Mouse (Mus musculus): ENCODE results near the gene Dlx3. TPM values are rescaled to one million over a fixed set of nuclear protein-coding genes. Genes with fewer than 3 reads are reported as not detected.

Gene Dlx3
- total and polyA plus RNA-seq, 2 experiments from 2014 or later, result 0.23 to 0.37 TPM

DNA sequence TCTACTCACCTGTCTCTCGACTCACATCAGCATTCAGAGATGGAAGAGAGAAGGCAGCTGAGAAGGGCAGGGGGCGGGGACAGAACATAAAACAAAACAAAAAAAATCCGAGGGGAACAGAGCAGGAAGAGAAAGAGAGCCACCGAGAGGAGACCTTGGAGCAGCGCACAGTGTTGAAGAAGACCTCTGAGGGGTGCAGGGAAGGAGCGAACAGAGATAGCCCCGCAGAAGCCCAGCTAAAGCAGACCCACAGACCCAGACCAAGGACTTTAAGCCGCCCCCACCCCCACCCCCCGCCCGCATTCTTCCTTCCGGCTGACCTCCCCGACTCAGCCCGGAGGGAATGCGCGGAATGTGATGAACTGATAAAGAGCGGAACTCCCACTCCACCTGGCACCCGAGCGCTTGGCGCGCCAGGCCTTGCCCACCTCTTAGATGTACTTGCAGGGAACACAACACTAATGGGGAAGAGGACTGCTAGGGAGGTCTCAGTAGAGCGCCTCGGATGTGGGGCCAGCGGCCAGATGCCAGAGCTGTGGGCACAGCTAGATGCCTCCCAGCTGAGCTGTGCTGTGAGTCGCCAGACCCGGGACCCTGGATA, 14.5 kb upstream of the Dlx3 start:
- Histone ChIP-seq H3K27me3 (ENCODE audit: insufficient read depth, low read length) (no peaks in the 10 kb centered on the region), H3K4me2 (ENCODE audit: low read depth, low read length) (peak overlapping the region; percentile 24), H3K4me1 (ENCODE audit: insufficient read depth, low read length) (0 out of 2 replicates have a peak, but pooled peaks cover 4% of the 10 kb centered on the region), H3K36me3 (ENCODE audit: insufficient read depth, low read length) (no peaks in the 10 kb centered on the region), H3K9ac (replicated peaks; ENCODE audit: low read length) (no peak overlapping the region), H3K27ac (no peak overlapping the region), H3K9me3 (ENCODE audit: low read length) (no peaks in the 10 kb centered on the region), H3K4me3 (ENCODE audit: low read length) (no peak overlapping the region)
- 5% methylated on average over 25 of the region's 25 CpGs for WGBS
- DNase-seq (ENCODE audit: low spot score) (peak; percentile 13), ATAC-seq (no peak; the same call in 1 of the 2 replicates)
- TF ChIP-seq CTCF (IDR thresholded peaks at IDR 0.05; ENCODE audit: low read depth), result no peak

DNA sequence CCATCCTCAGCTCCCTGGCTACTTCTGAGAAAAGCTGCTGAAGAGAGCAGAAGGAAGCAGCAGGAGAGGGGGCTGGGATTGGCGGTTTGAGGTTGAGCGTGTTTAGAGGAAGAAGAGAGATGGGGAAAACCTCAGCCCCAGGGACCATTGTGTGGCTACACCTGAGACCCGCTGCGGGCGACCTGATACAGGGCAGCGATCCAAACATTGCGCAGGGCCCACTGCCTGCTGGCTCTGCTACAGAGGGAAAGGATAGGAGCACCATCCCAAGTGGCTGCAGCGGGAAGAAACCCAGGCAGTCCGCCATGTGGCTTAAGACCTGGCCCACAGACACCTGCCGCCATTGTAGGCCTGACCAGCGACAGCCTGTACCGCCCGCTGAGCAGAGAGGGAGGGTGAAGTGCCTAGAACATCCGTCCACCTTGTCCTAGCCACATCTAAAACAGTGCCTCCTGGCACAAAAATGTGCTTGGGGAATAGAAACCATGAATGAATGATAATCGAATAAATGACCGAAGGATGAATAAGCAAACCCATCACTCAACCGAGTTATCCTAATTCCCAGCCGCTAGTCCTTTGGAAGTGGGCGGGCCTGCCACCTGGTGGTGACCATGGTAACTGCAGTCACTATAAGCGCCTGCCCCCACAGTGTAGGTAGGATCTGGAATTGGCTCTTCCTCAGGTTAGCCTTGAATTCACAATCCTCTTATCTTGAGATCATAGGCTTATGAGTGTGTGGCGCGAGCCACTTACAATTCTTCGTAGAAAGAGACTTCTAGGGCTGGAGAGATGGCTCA, 13.3 kb upstream of the Dlx3 start:
- H3K27ac ChIP-seq, result peak overlapping the region; percentile 66; the same call in 1 of the 2 replicates
- ATAC-seq (peak; percentile 75), DNase-seq (ENCODE audit: low spot score) (peak; percentile 88)
- no peaks in the 10 kb centered on the region for H3K36me3 ChIP-seq (ENCODE audit: insufficient read depth, low read length)
- peak; percentile 96 for TF ChIP-seq CTCF (IDR thresholded peaks at IDR 0.05; ENCODE audit: low read depth)
- 25% methylated on average over 23 of the region's 23 CpGs for WGBS
- H3K4me3 ChIP-seq (ENCODE audit: low read length), result no peak overlapping the region
- no peaks in the 10 kb centered on the region for H3K9me3 ChIP-seq (ENCODE audit: low read length)
- H3K4me2 ChIP-seq (ENCODE audit: low read depth, low read length), result peak overlapping the region; percentile 28
- no peaks in the 10 kb centered on the region for H3K27me3 ChIP-seq (ENCODE audit: insufficient read depth, low read length)
- H3K4me1 ChIP-seq (ENCODE audit: insufficient read depth, low read length), result 0 out of 2 replicates have a peak, but pooled peaks cover 4% of the 10 kb centered on the region
- H3K9ac ChIP-seq (replicated peaks; ENCODE audit: low read length), result no peak overlapping the region

- no peak overlapping the region for H3K9ac ChIP-seq (replicated peaks; ENCODE audit: low read length)
- 0 out of 2 replicates have a peak, but pooled peaks cover 4% of the 10 kb centered on the region for H3K4me1 ChIP-seq (ENCODE audit: insufficient read depth, low read length)
- H3K9me3 ChIP-seq (ENCODE audit: low read length), result no peaks in the 10 kb centered on the region
- TF ChIP-seq CTCF (IDR thresholded peaks at IDR 0.05; ENCODE audit: low read depth), result no peak
- H3K27ac ChIP-seq, result no peak overlapping the region
- no peak for DNase-seq (ENCODE audit: low spot score)
- no peak overlapping the region for H3K4me3 ChIP-seq (ENCODE audit: low read length)
- WGBS, result 85% methylated on average over 2 of the region's 2 CpGs
- H3K4me2 ChIP-seq (ENCODE audit: low read depth, low read length), result no peak overlapping the region
- H3K36me3 ChIP-seq (ENCODE audit: insufficient read depth, low read length), result no peaks in the 10 kb centered on the region
- ATAC-seq, result no peak
- no peaks in the 10 kb centered on the region for H3K27me3 ChIP-seq (ENCODE audit: insufficient read depth, low read length)
These were observed 10.9 kb upstream of the Dlx3 start for GRCm38 (mm10) chr11:95109000-95109399.

DNA sequence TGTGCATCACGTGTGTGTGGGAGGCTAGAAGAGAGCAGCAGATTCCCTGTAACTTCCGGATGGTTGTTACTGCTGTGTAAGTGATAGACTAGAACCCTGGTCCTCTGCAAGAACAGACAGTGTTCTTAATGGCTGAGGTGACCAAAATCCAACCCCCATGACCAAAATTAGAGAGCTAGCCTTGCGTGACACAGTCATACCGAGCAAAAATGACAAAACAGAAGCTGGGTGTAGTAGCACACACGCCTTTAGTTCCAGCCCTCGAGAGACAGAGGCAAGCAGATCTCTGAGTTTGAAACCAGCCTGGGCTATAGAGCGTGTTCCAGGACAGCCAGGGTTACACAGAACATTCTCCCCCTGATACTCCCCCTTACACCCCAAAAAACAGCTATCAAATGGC, 9.8 kb upstream of the Dlx3 start:
- Histone ChIP-seq H3K27me3 (ENCODE audit: insufficient read depth, low read length) (no peaks in the 10 kb centered on the region), H3K9me3 (ENCODE audit: low read length) (no peaks in the 10 kb centered on the region), H3K36me3 (ENCODE audit: insufficient read depth, low read length) (no peaks in the 10 kb centered on the region), H3K4me2 (ENCODE audit: low read depth, low read length) (no peak overlapping the region), H3K4me1 (ENCODE audit: insufficient read depth, low read length) (0 out of 2 replicates have a peak, but pooled peaks cover 4% of the 10 kb centered on the region), H3K4me3 (ENCODE audit: low read length) (no peak overlapping the region), H3K9ac (replicated peaks; ENCODE audit: low read length) (no peak overlapping the region), H3K27ac (no peak overlapping the region)
- no peak for TF ChIP-seq CTCF (IDR thresholded peaks at IDR 0.05; ENCODE audit: low read depth)
- DNase-seq (ENCODE audit: low spot score) (no peak), ATAC-seq (no peak)
- 89% methylated on average over 7 of the region's 7 CpGs for WGBS

DNA sequence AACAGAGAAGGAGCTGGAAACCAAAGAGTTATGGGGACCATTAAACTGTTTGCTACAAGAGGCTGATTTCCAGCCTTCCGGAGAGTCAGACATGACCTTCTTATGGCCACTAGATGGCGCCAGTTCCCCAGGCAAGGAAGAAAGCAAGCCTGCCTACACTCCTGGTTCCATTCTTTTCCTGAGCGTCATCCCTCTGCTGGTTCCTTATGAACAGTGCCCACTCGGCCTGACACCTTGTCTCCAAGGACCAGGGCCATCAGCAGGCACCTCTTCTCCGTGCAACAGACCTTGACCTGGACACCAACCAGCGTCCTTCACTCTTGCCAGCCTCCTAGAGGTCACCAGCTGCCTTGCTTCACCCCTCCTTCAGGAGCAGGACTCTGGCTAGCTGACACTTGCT, 2.9 kb upstream of the Dlx3 start:
- H3K27ac ChIP-seq, result no peak overlapping the region
- H3K4me1 ChIP-seq (ENCODE audit: insufficient read depth, low read length), result peaks cover 9% of the 10 kb centered on the region
- DNase-seq (ENCODE audit: low spot score) (peak; percentile 93), ATAC-seq (peak; percentile 84)
- WGBS, result 2% methylated on average over 6 of the region's 6 CpGs
- H3K9ac ChIP-seq (replicated peaks; ENCODE audit: low read length), result no peak overlapping the region
- TF ChIP-seq CTCF (IDR thresholded peaks at IDR 0.05; ENCODE audit: low read depth), result peak; percentile 100
- H3K9me3 ChIP-seq (ENCODE audit: low read length), result no peaks in the 10 kb centered on the region
- no peak overlapping the region for H3K4me2 ChIP-seq (ENCODE audit: low read depth, low read length)
- H3K36me3 ChIP-seq (ENCODE audit: insufficient read depth, low read length), result no peaks in the 10 kb centered on the region
- H3K27me3 ChIP-seq (ENCODE audit: insufficient read depth, low read length), result peaks cover 22% of the 10 kb centered on the region
- H3K4me3 ChIP-seq (ENCODE audit: low read length), result no peak overlapping the region

GRCm38 (mm10) chr11:95118505-95118904, 1.4 kb upstream of the Dlx3 start:
- Histone ChIP-seq H3K9me3 (ENCODE audit: low read length) (no peaks in the 10 kb centered on the region), H3K36me3 (ENCODE audit: insufficient read depth, low read length) (no peaks in the 10 kb centered on the region), H3K4me3 (ENCODE audit: low read length) (no peak overlapping the region), H3K4me2 (ENCODE audit: low read depth, low read length) (no peak overlapping the region), H3K27me3 (ENCODE audit: insufficient read depth, low read length) (peaks cover 36% of the 10 kb centered on the region), H3K4me1 (ENCODE audit: insufficient read depth, low read length) (peaks cover 9% of the 10 kb centered on the region), H3K9ac (replicated peaks; ENCODE audit: low read length) (no peak overlapping the region), H3K27ac (no peak overlapping the region)
- peak; percentile 89 for DNase-seq (ENCODE audit: low spot score)
- peak; percentile 96 for TF ChIP-seq CTCF (IDR thresholded peaks at IDR 0.05; ENCODE audit: low read depth)
- WGBS, result 2% methylated on average over 8 of the region's 8 CpGs
- peak; percentile 61; the same call in 1 of the 2 replicates for ATAC-seq

Measured in hindbrain, postnatal 0 days (tissue).